Mouse (Mus musculus) central nervous system, embryonic 18 days (tissue): ENCODE results near the gene Gm21974. TPM values are rescaled to one million over a fixed set of nuclear protein-coding genes. Genes with fewer than 3 reads are reported as not detected.

Experiments used
- polyA plus RNA-seq: library from polyadenylated mRNA; depleted of rRNA; stranded (reverse); fragments of >200 nt; gene quantifications from 2 replicates; pipeline ENCODE4 v1.2.3, GENCODE M21; 2012; rRNA removed

Gm21974 gene
- polyA plus RNA-seq, result not detected in 2 replicates

DNA sequence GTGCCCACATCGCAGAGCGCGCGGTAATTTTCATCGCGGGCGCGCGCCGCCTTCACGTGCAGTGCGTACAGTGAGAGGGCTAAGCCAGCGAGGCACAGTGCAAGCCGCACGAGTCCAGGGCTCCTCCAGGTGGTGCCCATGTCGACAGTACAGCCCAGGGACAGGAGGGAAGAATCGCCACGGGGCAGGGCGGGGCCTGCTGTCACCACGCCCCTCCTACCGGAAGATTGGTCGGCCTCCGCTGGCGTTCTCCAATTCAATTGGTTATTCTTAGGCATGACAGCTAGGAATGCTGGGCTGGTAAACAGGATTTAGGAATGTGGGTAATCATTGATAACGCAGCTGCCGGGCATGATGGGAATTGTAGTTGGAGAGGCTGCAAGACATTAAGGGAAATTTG, at the start of gene Gm21974, which contains the start of gene Vkorc1:
Gm21974 (minus strand) TSS at position 13 of the 400 bp plus-strand sequence.
Vkorc1 (minus strand) TSS at position 176 of the 400 bp plus-strand sequence.

DNA sequence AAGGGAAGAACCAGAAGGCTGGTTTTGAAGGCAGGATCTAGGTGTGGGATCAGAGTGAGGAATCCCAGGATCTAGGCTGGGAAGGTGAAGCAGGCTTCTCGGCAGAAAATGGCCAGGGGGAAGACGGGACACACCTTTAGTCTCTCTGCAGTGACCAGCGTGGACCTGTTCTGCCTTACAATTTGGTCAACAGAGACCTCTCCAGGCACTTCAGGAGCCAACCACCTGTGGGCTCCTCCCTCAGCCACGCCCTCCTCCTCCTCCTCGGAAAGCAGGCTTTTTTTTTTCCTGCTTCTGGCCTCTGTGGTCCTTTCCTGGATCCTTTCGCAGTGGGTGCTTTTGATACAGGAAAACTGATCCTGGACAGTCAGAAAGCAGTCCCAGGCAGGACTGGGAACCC, 34.7 kb upstream of the Gm21974 start, which contains the start of gene Prss8:
Prss8 (minus strand) TSS at position 182 of the 400 bp plus-strand sequence.

DNA sequence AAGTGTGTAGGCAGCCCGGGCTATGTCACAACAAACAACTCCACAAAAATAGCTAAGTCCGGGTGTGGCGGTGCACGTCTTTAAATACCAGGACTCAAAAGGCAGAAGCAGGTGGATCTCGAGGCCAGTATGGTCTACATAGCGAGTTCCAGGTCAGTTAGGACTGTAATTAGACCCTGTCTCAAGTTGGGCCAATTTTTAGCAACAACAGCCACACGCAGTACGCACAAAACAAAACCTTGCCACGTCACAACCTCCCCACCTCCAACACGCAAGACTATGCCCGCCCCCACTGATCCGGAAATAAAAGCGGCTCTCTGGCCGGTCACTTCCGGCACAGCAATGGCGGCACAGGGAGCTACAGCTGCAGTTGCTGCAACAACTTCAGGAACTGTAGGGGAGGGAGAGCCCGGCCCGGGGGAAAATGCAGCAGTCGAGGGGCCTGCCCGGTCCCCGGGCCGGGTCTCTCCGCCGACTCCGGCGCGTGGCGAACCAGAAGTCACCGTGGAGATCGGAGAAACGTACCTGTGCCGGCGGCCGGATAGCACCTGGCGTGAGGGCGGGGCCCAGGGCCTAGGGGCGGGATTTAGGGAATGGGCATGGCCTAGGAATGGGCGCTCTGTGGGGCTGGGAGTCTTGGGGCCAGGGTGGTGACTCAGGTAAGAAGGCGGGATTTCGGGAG, 17.1 kb upstream of the Gm21974 start, which contains the start of gene Kat8:
Kat8 (plus strand) TSS at position 327 of the 682 bp plus-strand sequence.

GRCm38 (mm10) chr7:127903971-127904796, 8.9 kb upstream of the Gm21974 start, which contains the start of gene Bckdk:
Gene Bckdk (plus strand): TSS chr7:127904082.

GRCm38 (mm10) chr7:127890798-127891197, 4.5 kb downstream of the Gm21974 start, which contains the start of gene Prss53:
Gene Prss53 (minus strand): TSS chr7:127890970.

DNA sequence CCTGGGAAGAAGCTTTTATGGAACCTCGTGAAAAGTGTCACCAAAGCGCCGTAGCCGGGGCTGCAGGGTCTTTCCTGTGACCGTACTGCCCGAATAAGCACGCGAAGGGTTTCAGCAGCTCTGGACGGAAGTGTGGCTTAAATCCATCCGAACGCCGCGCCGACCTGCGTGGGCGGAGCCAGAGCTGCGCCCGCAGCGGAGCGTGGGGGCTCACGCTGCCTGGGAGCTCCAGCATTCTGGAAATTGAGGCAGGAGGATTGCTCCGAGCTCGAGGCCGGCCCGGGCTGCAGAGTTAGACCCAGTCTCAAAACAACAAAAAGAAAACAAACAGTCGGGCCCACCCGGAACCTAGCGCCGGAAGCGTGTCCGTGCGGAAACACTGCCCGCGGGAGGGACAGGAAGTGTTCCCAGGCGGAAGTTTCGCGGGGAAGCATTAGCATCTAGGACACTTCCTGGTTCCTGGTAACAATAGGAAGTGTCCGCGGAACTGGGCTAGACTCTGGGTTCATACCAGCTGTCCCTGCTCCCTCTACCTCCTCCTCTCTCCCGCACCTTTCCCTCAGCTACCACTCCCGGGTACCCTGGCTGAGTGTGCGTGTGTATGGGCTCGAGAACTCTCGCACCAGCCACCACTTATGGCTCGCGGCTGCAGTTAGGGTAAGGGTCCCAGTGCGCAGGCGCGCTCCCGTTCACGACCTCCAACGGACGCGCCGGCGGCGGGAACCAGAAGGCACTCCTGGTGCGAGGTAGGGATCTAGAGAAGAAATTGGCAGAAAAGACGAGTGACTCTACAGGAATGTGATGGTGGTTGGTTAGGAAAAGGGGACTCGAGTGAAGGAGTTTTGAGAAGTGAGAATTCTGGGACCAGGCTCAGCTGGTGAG, 18.5 kb downstream of the Gm21974 start, which contains the start of gene Zfp668:
Zfp668 (minus strand) TSS at position 362 of the 882 bp plus-strand sequence.

GRCm38 (mm10) chr7:127876041-127876466, 19.2 kb downstream of the Gm21974 start, which contains the start of gene Zfp646:
Gene Zfp646 (plus strand): TSS chr7:127876221.

Other genes with a start within 250 kb of the Gm21974 start
- gene Bcl7c, start 186.5 kb downstream of the Gm21974 start, polyA plus RNA-seq, result 55.6 and 57.5 TPM in 2 replicates
- gene Ctf1, start 182.7 kb downstream of the Gm21974 start, polyA plus RNA-seq, result 10.1 and 11.8 TPM in 2 replicates
- gene Ctf2, start 163.3 kb downstream of the Gm21974 start, polyA plus RNA-seq, result not detected in 2 replicates
- 122 and 135 TPM in 2 replicates for gene Fbxl19, start 150.9 kb downstream of the Gm21974 start, polyA plus RNA-seq
- gene Orai3, start 125.6 kb downstream of the Gm21974 start, polyA plus RNA-seq, result 9.1 and 11.1 TPM in 2 replicates
- 9.1 and 11.1 TPM in 2 replicates for gene Setd1a, start 118.8 kb downstream of the Gm21974 start, polyA plus RNA-seq
- gene Gm49388, start 109.8 kb downstream of the Gm21974 start, polyA plus RNA-seq, result 0.20 and 0.35 TPM in 2 replicates
- 12.5 and 14.7 TPM in 2 replicates for gene Hsd3b7, start 94.8 kb downstream of the Gm21974 start, polyA plus RNA-seq
- 43.4 and 52.4 TPM in 2 replicates for gene Stx4a, start 71.2 kb downstream of the Gm21974 start, polyA plus RNA-seq
- gene Stx1b, start 70.9 kb downstream of the Gm21974 start, polyA plus RNA-seq, result 104 and 129 TPM in 2 replicates
- 16.3 and 17.3 TPM in 2 replicates for gene Zfp646, start 19.2 kb downstream of the Gm21974 start, polyA plus RNA-seq
- gene Zfp668, start 18.6 kb downstream of the Gm21974 start, polyA plus RNA-seq, result 14.1 and 18.4 TPM in 2 replicates
- 2.9 and 3.0 TPM in 2 replicates for gene Prss53, start 4.5 kb downstream of the Gm21974 start, polyA plus RNA-seq
- 68.8 and 78.8 TPM in 2 replicates for gene Vkorc1, start 163 bp upstream of the Gm21974 start, polyA plus RNA-seq
- gene Bckdk, start 8.6 kb upstream of the Gm21974 start, polyA plus RNA-seq, result 44.6 and 48.7 TPM in 2 replicates
- 48.7 and 49.7 TPM in 2 replicates for gene Kat8, start 17.1 kb upstream of the Gm21974 start, polyA plus RNA-seq
- gene Prss8, start 34.6 kb upstream of the Gm21974 start, polyA plus RNA-seq, result 0.57 and 1.2 TPM in 2 replicates
- gene Prss36, start 51.3 kb upstream of the Gm21974 start, polyA plus RNA-seq, result 14.2 and 14.7 TPM in 2 replicates
- 556 and 596 TPM in 2 replicates for gene Fus, start 72.0 kb upstream of the Gm21974 start, polyA plus RNA-seq
- 4.5 and 7.3 TPM in 2 replicates for gene Pycard, start 98.4 kb upstream of the Gm21974 start, polyA plus RNA-seq
- 0.53 and 3.0 TPM in 2 replicates for gene Trim72, start 108.5 kb upstream of the Gm21974 start, polyA plus RNA-seq
- 1.1 and 1.7 TPM in 2 replicates for gene Itgam, start 167.2 kb upstream of the Gm21974 start, polyA plus RNA-seq
- not detected in 2 replicates for gene Gm49368, start 167.2 kb upstream of the Gm21974 start, polyA plus RNA-seq
- 0.09 and 0.10 TPM in 2 replicates for gene Itgax, start 234.1 kb upstream of the Gm21974 start, polyA plus RNA-seq